Mouse (Mus musculus) cerebral cortex, adult 2 months (tissue): ENCODE measurements around the gene Naa10.

Source experiments
- WGBS: fragments of 180-500 bp; shearing (Covaris S2); methylation state at CpG from one replicate; pipeline ENCODE4 v1.1.7; 2018; 5-methylcytosine and 5-hydroxymethylcytosine counted together

Naa10 gene

GRCm38 (mm10) chrX:73921823-73922549, at the start of gene Naa10, which contains the start of gene Arhgap4:
Gene Naa10 (minus strand): TSS chrX:73921944.
Gene Arhgap4 (minus strand): TSS chrX:73921870.
- WGBS: 6% methylated on average over 43 of the region's 43 CpGs

GRCm38 (mm10) chrX:73969729-73970128, 48.0 kb upstream of the Naa10 start:
- WGBS: 86% methylated on average over 2 of the region's 2 CpGs

- WGBS: 63% methylated on average over 1 of the region's 1 CpGs
These were observed 47.4 kb upstream of the Naa10 start for GRCm38 (mm10) chrX:73969167-73969566.

GRCm38 (mm10) chrX:73967177-73968075, 45.7 kb upstream of the Naa10 start:
- 6% methylated on average over 59 of the region's 60 CpGs for WGBS

- WGBS: 4% methylated on average over 57 of the region's 58 CpGs
These were observed 44.8 kb upstream of the Naa10 start, which contains the start of gene Hcfc1 for GRCm38 (mm10) chrX:73966248-73967176. Gene Hcfc1 (minus strand): TSS chrX:73966357.

- 1% methylated on average over 20 of the region's 20 CpGs for WGBS
These were observed 43.6 kb upstream of the Naa10 start for GRCm38 (mm10) chrX:73965307-73965706.

GRCm38 (mm10) chrX:73964363-73964762, 42.6 kb upstream of the Naa10 start:
- WGBS: 4% methylated on average over 3 of the region's 3 CpGs

GRCm38 (mm10) chrX:73954988-73955387, 33.2 kb upstream of the Naa10 start:
- WGBS: 75% methylated on average over 6 of the region's 6 CpGs

GRCm38 (mm10) chrX:73952603-73953002, 30.9 kb upstream of the Naa10 start:
- 79% methylated on average over 5 of the region's 5 CpGs for whole genome bisulfite sequencing

- WGBS: 85% methylated on average over 10 of the region's 10 CpGs
These were observed 27.6 kb upstream of the Naa10 start for GRCm38 (mm10) chrX:73949341-73949740.

GRCm38 (mm10) chrX:73948647-73949046, 26.9 kb upstream of the Naa10 start:
- WGBS: 8% methylated on average over 4 of the region's 4 CpGs

GRCm38 (mm10) chrX:73946896-73947295, 25.2 kb upstream of the Naa10 start:
- WGBS: 87% methylated on average over 6 of the region's 6 CpGs

GRCm38 (mm10) chrX:73942294-73942693, 20.6 kb upstream of the Naa10 start:
- WGBS: 75% methylated on average over 2 of the region's 2 CpGs

GRCm38 (mm10) chrX:73941860-73942259, 20.1 kb upstream of the Naa10 start:
- 43% methylated on average over 2 of the region's 2 CpGs for WGBS

GRCm38 (mm10) chrX:73931871-73932270, 10.1 kb upstream of the Naa10 start:
- 67% methylated on average over 2 of the region's 2 CpGs for WGBS

- WGBS: 40% methylated on average over 17 of the region's 17 CpGs
These were observed 8.8 kb upstream of the Naa10 start, which contains the start of gene Renbp for GRCm38 (mm10) chrX:73930402-73931062. Gene Renbp (minus strand): TSS chrX:73930850.

- 70% methylated on average over 8 of the region's 8 CpGs for WGBS
These were observed 772 bp upstream of the Naa10 start for GRCm38 (mm10) chrX:73922550-73922882.

GRCm38 (mm10) chrX:73921285-73921822, 390 bp downstream of the Naa10 start:
- WGBS: 3% methylated on average over 34 of the region's 34 CpGs

- WGBS: 67% methylated on average over 5 of the region's 5 CpGs
These were observed 3.1 kb downstream of the Naa10 start for GRCm38 (mm10) chrX:73918631-73919030.

GRCm38 (mm10) chrX:73916945-73917344, 4.8 kb downstream of the Naa10 start:
- 70% methylated on average over 8 of the region's 8 CpGs for WGBS
